Mouse (Mus musculus) lung, postnatal 4 days (tissue): ENCODE data around the gene Gda.

Experiments used
- DNase-seq, 2 experiments: peaks; one replicate each; pipeline ENCODE4 v3.0.0; 2021

The Gda gene

GRCm38 (mm10) chr19:21441787-21442186, 31.5 kb downstream of the Gda start:
- no peak for DNase-seq

- DNase-seq: no peak
Observed at GRCm38 (mm10) chr19:21440841-21441240, 32.4 kb downstream of the Gda start.

GRCm38 (mm10) chr19:21439141-21439737, 34.0 kb downstream of the Gda start:
- DNase-seq: no peak

GRCm38 (mm10) chr19:21436566-21436965, 36.7 kb downstream of the Gda start:
- no peak for DNase-seq

GRCm38 (mm10) chr19:21433348-21433747, 39.9 kb downstream of the Gda start:
- DNase-seq: no peak

GRCm38 (mm10) chr19:21432879-21433278, 40.4 kb downstream of the Gda start:
- no peak for DNase-seq

- no peak for DNase-seq
Observed at GRCm38 (mm10) chr19:21432286-21432685, 41.0 kb downstream of the Gda start.

- no peak for DNase-seq
Observed at GRCm38 (mm10) chr19:21425391-21425790, 47.9 kb downstream of the Gda start.

- DNase-seq: no peak
Observed at GRCm38 (mm10) chr19:21423731-21424130, 49.5 kb downstream of the Gda start.

GRCm38 (mm10) chr19:21418418-21418817, 54.8 kb downstream of the Gda start:
- no peak for DNase-seq

- DNase-seq: no peak
Observed at GRCm38 (mm10) chr19:21415377-21415776, 57.9 kb downstream of the Gda start.

- no peak for DNase-seq
Observed at GRCm38 (mm10) chr19:21409178-21409577, 64.1 kb downstream of the Gda start.

- DNase-seq: no peak
Observed at GRCm38 (mm10) chr19:21407363-21407762, 65.9 kb downstream of the Gda start.

- DNase-seq: no peak
Observed at GRCm38 (mm10) chr19:21397994-21398393, 75.3 kb downstream of the Gda start.

- DNase-seq: no peak
Observed at GRCm38 (mm10) chr19:21396364-21396763, 76.9 kb downstream of the Gda start.

- DNase-seq: no peak
Observed at GRCm38 (mm10) chr19:21390904-21391303, 82.3 kb downstream of the Gda start.

GRCm38 (mm10) chr19:21386842-21387241, 86.4 kb downstream of the Gda start:
- DNase-seq: no peak

GRCm38 (mm10) chr19:21384231-21384630, 89.0 kb downstream of the Gda start:
- no peak for DNase-seq

GRCm38 (mm10) chr19:21383491-21384226, 89.6 kb downstream of the Gda start:
- no peak for DNase-seq

GRCm38 (mm10) chr19:21381696-21382095, 91.5 kb downstream of the Gda start:
- DNase-seq: no peak

- no peak for DNase-seq
Observed at GRCm38 (mm10) chr19:21379195-21379594, 94.0 kb downstream of the Gda start.

- peak in 1 of 2 experiments; percentile 26 for DNase-seq
Observed at GRCm38 (mm10) chr19:21376445-21377218, 96.6 kb downstream of the Gda start.

GRCm38 (mm10) chr19:21373073-21373755, 100.0 kb downstream of the Gda start:
- peak in 1 of 2 experiments; percentile 47 for DNase-seq
